Mouse (Mus musculus) inflammation-experienced regulatory T-cells, adult 6 months (primary cell): ENCODE data around the gene 1700001K19Rik. TPM values are rescaled to one million over a fixed set of nuclear protein-coding genes. Genes with fewer than 3 reads are reported as not detected.
"Not testable (repeated sequence)": the region's sequence is repeated elsewhere in the genome, so short reads cannot be mapped to it uniquely, and the experiment has no call there.

Source experiments
- ATAC-seq: one replicate; pipeline ENCODE4 v1.8.0; 2017
- polyA plus RNA-seq, 3 experiments: library from polyadenylated mRNA; unstranded; fragments of 100-300 nt; shearing (Covaris generic); gene quantifications; one replicate each; pipeline ENCODE4 v1.2.1; 2017

The 1700001K19Rik gene
- 1 to 10 TPM in 1 of 3 experiments, not detected in 2; 1.1 TPM for polyA plus RNA-seq

DNA sequence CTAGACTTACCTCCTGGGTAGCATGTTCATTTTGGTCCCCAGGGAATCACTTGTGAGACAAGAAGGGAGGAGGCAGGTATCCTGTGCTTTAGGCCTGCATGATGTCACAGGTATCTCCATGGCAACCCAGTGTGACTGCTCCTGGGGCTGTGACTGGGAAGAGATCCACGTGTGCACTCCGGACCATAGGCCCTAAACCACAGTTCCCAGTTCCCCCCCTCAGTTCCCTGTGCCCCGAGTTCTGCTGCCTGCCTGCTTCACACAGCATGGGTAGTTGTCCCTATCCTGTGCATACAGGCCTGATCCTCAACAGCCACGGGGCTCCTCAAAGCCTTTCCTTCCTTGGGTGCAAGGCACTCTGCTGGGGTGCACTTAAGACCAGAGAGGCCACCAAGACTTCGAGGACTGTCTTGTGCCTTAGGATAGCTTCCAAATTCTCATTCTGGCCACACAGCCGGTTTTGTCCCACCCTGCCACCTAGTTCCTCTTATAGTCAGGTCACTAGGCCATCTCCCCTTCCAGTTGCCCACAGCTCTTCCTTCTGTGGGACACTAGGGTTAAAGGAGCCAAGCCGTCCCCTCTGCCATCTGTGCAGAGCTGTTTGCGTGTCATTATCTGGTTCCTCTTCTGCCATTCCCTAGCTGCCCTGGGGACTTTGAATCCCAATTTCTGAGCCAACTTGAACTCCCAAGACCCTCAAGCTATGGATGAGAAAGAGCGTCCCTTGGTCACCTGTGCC lies at the start of gene 1700001K19Rik:
1700001K19Rik (minus strand) TSS at position 59 of the 739 bp plus-strand sequence.
- no peak for ATAC-seq

GRCm38 (mm10) chr12:110726428-110726827 lies 44.0 kb upstream of the 1700001K19Rik start:
- no peak for ATAC-seq

DNA sequence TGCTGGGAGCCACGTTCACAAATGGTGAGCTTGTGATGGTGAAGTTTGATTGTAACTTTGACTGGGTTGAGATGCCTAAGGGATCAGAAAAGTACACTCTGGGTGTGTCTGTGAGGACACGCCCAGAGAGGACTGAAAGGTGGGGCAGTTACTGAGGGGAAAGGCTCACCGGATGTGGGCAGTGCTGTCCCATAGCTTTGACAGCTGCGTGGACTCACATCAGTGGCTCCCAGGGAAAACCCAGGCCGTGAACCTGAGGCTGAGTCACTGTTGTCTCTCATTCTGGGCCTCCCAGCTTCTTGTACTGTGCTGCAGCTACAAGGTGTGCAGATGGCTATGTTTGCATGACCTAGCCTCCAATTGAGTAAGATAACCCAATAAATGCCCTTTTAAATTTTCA lies 43.1 kb upstream of the 1700001K19Rik start:
- ATAC-seq, result no peak

DNA sequence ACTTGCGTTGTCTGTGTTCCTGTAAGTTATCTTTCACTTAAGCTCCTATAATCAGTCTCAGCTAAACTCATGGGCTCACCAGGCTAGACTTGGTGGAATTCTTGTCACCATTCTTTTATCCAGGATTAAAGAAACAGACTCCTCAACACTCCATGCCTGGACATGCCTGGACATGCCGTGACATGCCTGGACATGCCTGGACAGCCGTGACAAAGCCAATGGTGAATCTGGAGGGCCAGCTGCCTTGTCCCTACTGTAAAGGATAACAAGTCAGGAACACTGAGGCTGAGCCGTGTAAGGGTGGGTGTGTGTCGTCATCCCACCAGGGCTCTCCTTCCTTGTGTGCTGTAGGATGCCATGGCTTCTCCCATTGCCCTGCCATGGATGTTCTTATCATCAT lies 42.6 kb upstream of the 1700001K19Rik start:
- ATAC-seq, result no peak

DNA sequence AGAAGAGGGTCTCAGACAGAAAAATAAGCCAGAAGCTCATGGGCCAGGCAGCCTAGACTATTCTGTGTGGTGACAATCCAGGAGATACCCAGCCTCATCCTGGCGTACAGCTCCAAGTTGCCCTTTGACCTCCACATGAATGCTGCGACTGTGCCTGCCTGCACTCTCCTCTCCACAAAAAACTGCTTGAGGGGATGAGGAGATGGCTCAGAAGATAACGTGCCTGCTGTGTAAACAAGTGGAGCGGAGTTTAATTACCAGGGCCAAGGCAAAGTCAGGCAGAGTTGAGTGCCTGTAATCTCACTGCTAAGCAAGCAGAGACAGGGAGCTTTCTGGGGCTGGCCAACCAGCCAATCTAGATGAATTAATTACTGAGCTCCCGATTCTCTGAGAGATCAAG lies 33.6 kb upstream of the 1700001K19Rik start:
- ATAC-seq, result no peak

DNA sequence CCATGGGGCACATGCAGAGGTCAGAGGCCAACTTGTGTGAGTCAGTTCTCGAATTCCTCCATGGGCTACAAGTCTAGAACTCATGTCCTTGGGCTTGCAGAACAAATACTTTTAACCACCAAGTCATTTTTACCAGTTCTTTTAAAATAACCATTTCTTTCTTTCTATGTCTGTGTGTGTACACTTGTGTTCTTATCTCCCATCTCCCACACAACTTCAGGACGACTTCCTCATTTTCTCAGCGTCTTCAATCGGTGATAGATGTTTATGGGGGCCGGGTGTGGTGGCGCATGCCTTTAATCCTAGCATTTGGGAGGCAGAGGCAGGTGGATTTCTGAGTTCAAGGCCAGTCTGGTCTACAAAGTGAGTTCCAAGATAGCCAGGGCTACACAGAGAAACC lies 31.8 kb upstream of the 1700001K19Rik start:
- no peak for ATAC-seq

- no peak for ATAC-seq
Measured at GRCm38 (mm10) chr12:110713784-110714183, 31.4 kb upstream of the 1700001K19Rik start.

- ATAC-seq, result no peak
Measured at GRCm38 (mm10) chr12:110711270-110711669, 28.9 kb upstream of the 1700001K19Rik start.

DNA sequence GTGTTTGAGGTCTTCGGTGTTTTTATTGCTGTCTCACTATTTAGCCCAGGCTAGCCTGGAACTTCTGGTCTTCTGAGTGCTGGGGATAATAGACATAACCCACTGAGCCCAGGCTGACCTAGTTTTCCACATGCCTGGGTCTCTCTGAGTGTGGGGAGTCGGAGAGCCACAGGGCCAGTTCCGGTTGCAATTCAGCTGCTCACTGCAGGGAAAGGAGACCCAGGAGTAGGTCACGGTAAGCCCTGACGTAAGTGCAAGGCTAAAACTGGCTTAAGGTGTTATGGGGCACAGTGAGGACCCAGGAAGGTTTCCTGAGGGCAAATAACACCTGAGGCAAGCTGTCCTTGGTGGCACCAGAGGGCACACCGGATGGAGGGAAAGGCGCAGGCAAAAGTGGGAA lies 25.0 kb upstream of the 1700001K19Rik start:
- ATAC-seq, result no peak

DNA sequence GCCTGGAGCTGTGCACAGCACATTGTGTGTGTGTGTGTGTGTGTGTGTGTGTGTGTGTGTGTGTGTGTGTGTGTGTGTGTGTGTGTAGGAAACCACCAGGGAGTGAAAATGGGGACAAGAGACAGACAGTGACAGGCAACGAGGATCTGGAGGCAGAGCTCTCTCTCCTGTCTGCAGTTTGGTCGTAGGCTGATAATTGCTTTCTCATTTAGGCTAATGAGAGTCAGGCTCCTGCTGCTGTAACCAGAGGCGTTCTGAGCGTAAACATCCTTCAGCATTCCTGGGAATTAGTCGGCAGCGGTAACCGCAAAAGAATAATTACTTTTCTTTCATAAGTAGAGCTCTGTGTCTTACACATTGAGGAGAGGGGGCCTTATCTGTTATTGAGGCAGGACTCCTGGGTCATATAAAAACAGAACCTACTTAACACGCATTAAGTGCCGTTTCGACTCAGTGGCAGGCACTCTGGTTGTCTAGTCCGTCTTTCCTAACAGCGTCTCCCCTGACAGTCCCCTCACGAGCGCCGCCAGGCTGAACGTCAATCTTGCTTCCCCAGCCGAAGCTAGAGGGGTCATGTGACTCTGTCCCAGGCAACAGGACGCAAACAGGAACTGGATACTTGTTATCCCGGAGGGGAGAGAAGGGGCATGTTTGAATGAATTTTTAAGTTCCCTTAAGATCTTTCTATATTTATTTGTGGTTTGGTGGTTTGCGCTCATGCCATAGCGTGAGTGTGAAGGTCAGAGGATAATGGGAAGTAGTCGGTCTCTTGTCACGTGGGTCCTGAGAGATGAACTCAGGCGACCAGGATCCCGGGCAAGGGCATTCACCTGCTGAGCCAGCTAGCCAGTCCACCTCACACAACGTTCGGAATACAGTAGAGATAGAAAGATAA lies 24.2 kb upstream of the 1700001K19Rik start:
- ATAC-seq, result peak; percentile 52

DNA sequence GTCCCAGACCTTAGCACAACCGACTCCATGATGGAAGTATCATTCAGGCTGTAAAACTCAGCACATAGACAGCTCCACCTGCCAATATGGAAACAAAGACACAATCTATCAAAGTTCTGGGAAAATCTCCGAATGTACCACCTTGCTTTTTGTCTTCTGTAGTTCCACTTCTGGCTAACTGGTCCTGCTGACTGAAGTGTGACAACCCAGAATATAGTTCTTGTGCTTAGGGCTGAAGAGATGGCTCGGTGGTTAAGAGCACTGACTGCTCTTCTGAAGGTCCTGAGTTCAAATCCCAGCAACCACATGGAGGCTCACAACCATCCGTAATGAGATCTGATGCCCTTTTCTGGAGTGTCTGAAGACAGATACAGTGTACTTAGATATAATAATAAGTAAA lies 23.0 kb upstream of the 1700001K19Rik start:
- ATAC-seq, result not testable (repeated sequence)

DNA sequence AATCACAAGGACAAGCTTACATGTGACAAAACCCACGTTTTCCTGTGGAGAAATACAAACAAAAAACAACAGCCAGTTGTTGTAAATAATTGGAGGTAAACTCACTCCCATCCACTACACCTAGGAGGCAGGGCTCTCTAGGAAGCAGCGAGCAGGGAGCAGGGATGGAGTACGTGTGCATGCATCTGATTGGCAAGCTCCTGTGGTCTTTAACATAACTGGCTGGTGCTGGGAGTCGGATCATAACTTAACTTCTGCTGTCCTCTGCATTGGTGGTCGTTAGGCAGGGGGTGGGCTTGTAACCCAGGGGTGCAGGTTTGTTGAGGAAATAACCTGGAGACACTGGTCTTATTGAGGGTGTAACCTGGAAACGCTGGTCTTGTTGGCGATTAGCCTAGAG lies 21.3 kb upstream of the 1700001K19Rik start:
- ATAC-seq, result no peak

DNA sequence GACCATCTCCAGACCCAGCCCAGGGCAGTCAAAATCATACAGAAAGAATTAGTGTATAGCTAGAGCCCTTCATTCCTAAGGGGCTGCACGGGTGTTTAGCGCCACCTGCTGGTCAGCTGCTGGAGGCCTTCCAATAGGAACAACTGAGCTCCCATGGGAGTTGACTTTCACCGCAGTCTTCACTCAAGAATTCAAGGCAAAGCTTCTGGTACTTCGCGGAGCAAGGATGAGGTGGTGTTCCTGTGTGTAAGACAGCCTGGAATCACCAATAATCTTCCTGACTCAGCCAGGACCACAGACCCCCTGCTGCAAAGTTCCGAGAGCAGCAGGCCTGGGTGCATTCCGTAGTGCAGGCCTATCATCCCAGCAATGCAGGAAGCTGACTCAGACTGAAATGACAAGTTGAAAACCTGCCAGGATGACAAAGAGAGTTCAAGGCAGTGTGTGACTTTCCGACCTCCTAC lies 20.6 kb upstream of the 1700001K19Rik start:
- peak; percentile 72 for ATAC-seq

DNA sequence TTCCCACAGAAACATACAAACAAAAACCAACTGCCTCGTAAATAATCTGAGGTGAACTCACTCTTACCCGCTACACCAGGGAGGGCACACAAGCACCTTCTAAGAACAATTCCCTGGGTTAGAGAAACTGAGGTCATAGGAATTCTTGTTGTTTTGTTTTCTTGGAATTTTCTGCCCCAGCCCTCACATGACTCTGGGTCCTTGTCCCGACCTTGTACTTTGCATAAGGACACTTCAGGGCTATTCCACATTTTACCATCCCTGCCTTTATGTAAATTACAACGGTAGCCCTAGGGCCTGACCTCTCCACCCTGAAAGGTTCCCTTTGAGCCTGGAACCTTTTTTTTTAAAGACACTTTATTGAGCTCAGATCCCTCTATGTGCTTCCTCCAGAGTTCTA lies 20.1 kb upstream of the 1700001K19Rik start, which contains the start of gene Hsp90aa1:
Hsp90aa1 (minus strand) TSS at position 173 of the 400 bp plus-strand sequence.
- no peak for ATAC-seq

- not testable (repeated sequence) for ATAC-seq
Measured at GRCm38 (mm10) chr12:110701363-110701762, 18.9 kb upstream of the 1700001K19Rik start.

GRCm38 (mm10) chr12:110700730-110701129 lies 18.3 kb upstream of the 1700001K19Rik start:
- no peak for ATAC-seq

GRCm38 (mm10) chr12:110699171-110699547 lies 16.7 kb upstream of the 1700001K19Rik start:
- no peak for ATAC-seq

- ATAC-seq, result no peak
Measured at GRCm38 (mm10) chr12:110698523-110699170, 16.2 kb upstream of the 1700001K19Rik start.

DNA sequence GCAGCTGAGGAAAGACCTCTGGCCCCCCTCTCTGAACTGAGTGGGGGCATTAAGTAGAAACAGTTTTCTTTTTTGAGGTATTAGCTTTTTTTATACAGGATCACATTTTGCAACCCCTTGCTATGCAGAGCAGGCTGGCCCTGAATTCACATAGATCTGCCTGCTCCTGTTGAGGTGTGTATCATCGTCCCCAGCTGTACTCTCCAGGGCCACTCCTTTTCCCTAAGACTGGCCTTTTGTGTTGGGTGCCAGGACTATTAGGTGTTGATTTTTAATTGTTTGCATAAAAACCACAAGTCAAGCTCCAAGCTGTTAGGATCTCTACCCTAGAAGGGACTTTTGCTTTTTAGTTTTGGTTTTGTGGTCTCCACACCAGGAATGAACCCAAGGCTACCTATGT lies 15.7 kb upstream of the 1700001K19Rik start:
- ATAC-seq, result no peak

DNA sequence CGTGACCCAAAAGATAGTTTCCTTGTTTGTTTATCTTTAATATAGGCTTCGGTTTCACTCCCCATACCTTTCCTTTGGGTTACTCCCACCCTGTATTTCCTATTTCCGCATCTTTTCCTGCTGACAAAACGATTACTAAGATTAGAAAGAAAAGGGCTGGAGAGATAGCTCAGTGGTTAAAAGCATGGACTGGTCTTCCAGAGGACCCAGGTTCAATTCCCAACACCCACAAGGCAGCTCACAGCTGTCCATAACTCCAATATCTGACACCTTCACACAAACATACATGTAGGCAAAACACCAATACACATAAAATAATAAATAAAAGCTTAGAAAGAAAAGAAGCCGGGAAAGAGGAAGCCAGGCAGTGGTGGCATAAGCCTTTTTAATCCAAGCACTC lies 15.0 kb upstream of the 1700001K19Rik start:
- ATAC-seq, result no peak

DNA sequence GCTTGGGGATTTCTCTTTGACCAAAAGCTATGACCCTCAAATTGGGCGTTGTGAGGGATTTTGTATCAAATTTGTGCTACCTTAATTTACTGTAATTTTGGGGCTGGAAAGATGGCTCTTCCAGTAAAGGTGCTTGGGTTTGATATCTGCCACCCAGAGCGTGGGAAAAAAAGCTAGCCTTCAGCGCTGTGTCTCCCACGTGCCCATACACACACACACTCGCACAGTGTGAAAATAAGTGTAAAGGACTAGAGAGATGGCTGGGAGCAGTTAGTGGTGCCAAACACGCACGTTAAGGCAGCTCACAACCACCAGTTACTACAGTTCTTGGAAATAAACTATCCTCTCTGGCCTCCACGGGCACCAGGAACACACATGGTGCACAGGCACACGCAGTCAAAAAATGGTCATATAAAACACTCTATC lies 14.6 kb upstream of the 1700001K19Rik start:
- no peak for ATAC-seq

DNA sequence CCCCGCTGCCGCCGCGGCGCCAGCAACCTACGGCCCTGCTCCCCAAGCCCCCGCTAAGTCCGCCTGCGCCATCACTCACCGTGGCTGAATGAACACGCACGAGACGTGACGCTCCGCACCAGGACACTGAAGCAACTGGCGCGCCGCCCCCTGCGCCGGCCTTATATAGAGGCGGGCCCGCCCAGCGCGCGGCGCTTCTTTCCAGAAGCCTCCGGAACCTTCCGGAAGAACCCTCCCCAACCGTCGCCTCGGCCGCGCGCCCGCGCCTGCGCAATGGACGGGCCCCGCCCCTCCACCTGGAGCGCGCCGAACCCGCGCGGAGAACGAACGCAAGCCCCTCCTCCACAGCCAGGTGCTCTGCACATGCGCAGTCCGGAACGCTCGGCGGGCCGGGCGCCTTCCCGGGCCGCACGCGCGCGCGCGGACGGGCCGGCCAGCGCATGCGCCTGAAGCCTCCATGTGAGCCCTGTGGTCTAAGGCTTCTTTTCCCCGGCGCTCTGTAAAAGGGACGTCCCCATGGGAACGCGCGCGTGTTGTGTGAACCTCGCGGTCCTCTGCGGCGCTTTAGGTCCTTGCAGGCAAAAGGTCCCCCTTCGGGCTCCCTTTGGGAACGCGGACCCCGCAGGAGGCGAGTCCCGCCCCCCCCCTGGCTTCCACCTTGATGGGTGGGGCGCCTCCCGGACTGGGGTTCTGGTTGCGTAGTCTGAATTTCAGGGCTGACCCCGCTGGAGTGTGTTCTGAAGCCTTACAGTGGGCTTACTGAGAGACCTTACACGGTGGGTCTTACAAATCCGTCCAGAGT lies 14.0 kb upstream of the 1700001K19Rik start:
- peak; percentile 75 for ATAC-seq
